Mouse (Mus musculus): ENCODE data around the gene Rgl1. TPM values are rescaled to one million over a fixed set of nuclear protein-coding genes. Genes with fewer than 3 reads are reported as not detected.

Rgl1 gene
- polyA plus RNA-seq, 1 experiment = 73.2 TPM

- H3K4me1 ChIP-seq (ENCODE audit: control insufficient read depth, insufficient read depth, low read length) = peaks cover 33% of the 10 kb centered on the region
- 28% methylated on average over 5 of the region's 5 CpGs for WGBS
- TF ChIP-seq POLR2A (IDR thresholded peaks at IDR 0.05; ENCODE audit: low read depth, low read length) = no peak
- no peak for TF ChIP-seq CTCF (conservative IDR thresholded peaks at IDR 0.05; ENCODE audit: insufficient read depth, insufficient read length, low read depth, low read length)
- no peaks in the 10 kb centered on the region for H3K36me3 ChIP-seq (ENCODE audit: control insufficient read depth, insufficient read depth, low read length)
- peak; percentile 75 for DNase-seq
- peak overlapping the region; percentile 56 for H3K27ac ChIP-seq (ENCODE audit: insufficient read depth, low read depth, low read length)
- H3K27me3 ChIP-seq (replicated peaks; ENCODE audit: control insufficient read depth, insufficient read depth, low read length) = no peaks in the 10 kb centered on the region
- no peak overlapping the region for H3K4me3 ChIP-seq (ENCODE audit: insufficient read depth, low read depth, low read length)
These were observed 171.5 kb downstream of the Rgl1 start for GRCm38 (mm10) chr1:152594690-152595089.

GRCm38 (mm10) chr1:152593831-152594549, 172.2 kb downstream of the Rgl1 start:
- Histone ChIP-seq H3K27ac (ENCODE audit: insufficient read depth, low read depth, low read length) (peak overlapping the region; percentile 56), H3K27me3 (replicated peaks; ENCODE audit: control insufficient read depth, insufficient read depth, low read length) (no peaks in the 10 kb centered on the region), H3K4me1 (ENCODE audit: control insufficient read depth, insufficient read depth, low read length) (peaks cover 31% of the 10 kb centered on the region), H3K36me3 (ENCODE audit: control insufficient read depth, insufficient read depth, low read length) (no peaks in the 10 kb centered on the region), H3K4me3 (ENCODE audit: insufficient read depth, low read depth, low read length) (no peak overlapping the region)
- DNase-seq = no peak
- 81% methylated on average over 9 of the region's 9 CpGs for WGBS
- no peak for TF ChIP-seq POLR2A (IDR thresholded peaks at IDR 0.05; ENCODE audit: low read depth, low read length)
- TF ChIP-seq CTCF (conservative IDR thresholded peaks at IDR 0.05; ENCODE audit: insufficient read depth, insufficient read length, low read depth, low read length) = no peak

- 87% methylated on average over 7 of the region's 7 CpGs for WGBS
These were observed 172.8 kb downstream of the Rgl1 start for GRCm38 (mm10) chr1:152593382-152593781.

GRCm38 (mm10) chr1:152592609-152593008, 173.5 kb downstream of the Rgl1 start:
- WGBS = 55% methylated on average over 6 of the region's 6 CpGs
- H3K27ac ChIP-seq (ENCODE audit: insufficient read depth, low read depth, low read length) = peak overlapping the region; percentile 51; the same call in 1 of the 2 replicates
- DNase-seq = peak; percentile 65
- H3K36me3 ChIP-seq (ENCODE audit: control insufficient read depth, insufficient read depth, low read length) = no peaks in the 10 kb centered on the region
- TF ChIP-seq POLR2A (IDR thresholded peaks at IDR 0.05; ENCODE audit: low read depth, low read length) (no peak), CTCF (conservative IDR thresholded peaks at IDR 0.05; ENCODE audit: insufficient read depth, insufficient read length, low read depth, low read length) (no peak)
- peaks cover 25% of the 10 kb centered on the region for H3K4me1 ChIP-seq (ENCODE audit: control insufficient read depth, insufficient read depth, low read length)
- no peaks in the 10 kb centered on the region for H3K27me3 ChIP-seq (replicated peaks; ENCODE audit: control insufficient read depth, insufficient read depth, low read length)
- no peak overlapping the region for H3K4me3 ChIP-seq (ENCODE audit: insufficient read depth, low read depth, low read length)

More at GRCm38 (mm10) chr1:152593382-152593781, 172.8 kb downstream of the Rgl1 start:
- H3K4me1 ChIP-seq (ENCODE audit: control insufficient read depth, insufficient read depth, low read length) = peaks cover 25% of the 10 kb centered on the region
- H3K36me3 ChIP-seq (ENCODE audit: control insufficient read depth, insufficient read depth, low read length) = no peaks in the 10 kb centered on the region
- H3K4me3 ChIP-seq (ENCODE audit: insufficient read depth, low read depth, low read length) = no peak overlapping the region
- H3K27me3 ChIP-seq (replicated peaks; ENCODE audit: control insufficient read depth, insufficient read depth, low read length) = no peaks in the 10 kb centered on the region
- TF ChIP-seq CTCF (conservative IDR thresholded peaks at IDR 0.05; ENCODE audit: insufficient read depth, insufficient read length, low read depth, low read length) (no peak), POLR2A (IDR thresholded peaks at IDR 0.05; ENCODE audit: low read depth, low read length) (no peak)
- no peak for DNase-seq
- peak overlapping the region; percentile 28; the same call in 1 of the 2 replicates for H3K27ac ChIP-seq (ENCODE audit: insufficient read depth, low read depth, low read length)

GRCm38 (mm10) chr1:152591746-152592498, 174.2 kb downstream of the Rgl1 start:
- Histone ChIP-seq H3K4me1 (ENCODE audit: control insufficient read depth, insufficient read depth, low read length) (peaks cover 25% of the 10 kb centered on the region), H3K27ac (ENCODE audit: insufficient read depth, low read depth, low read length) (peak overlapping the region; percentile 4; the same call in 1 of the 2 replicates), H3K4me3 (ENCODE audit: insufficient read depth, low read depth, low read length) (no peak overlapping the region), H3K36me3 (ENCODE audit: control insufficient read depth, insufficient read depth, low read length) (no peaks in the 10 kb centered on the region; the same call in 1 of the 2 replicates), H3K27me3 (replicated peaks; ENCODE audit: control insufficient read depth, insufficient read depth, low read length) (no peaks in the 10 kb centered on the region)
- TF ChIP-seq CTCF (conservative IDR thresholded peaks at IDR 0.05; ENCODE audit: insufficient read depth, insufficient read length, low read depth, low read length) (no peak), POLR2A (IDR thresholded peaks at IDR 0.05; ENCODE audit: low read depth, low read length) (no peak)
- 70% methylated on average over 15 of the region's 15 CpGs for WGBS
- no peak for DNase-seq

GRCm38 (mm10) chr1:152590321-152590720, 175.8 kb downstream of the Rgl1 start:
- no peaks in the 10 kb centered on the region for H3K27me3 ChIP-seq (replicated peaks; ENCODE audit: control insufficient read depth, insufficient read depth, low read length)
- no peak overlapping the region for H3K4me3 ChIP-seq (ENCODE audit: insufficient read depth, low read depth, low read length)
- H3K36me3 ChIP-seq (ENCODE audit: control insufficient read depth, insufficient read depth, low read length) = peaks cover 2% of the 10 kb centered on the region; the same call in 1 of the 2 replicates
- WGBS = 56% methylated on average over 5 of the region's 5 CpGs
- peaks cover 24% of the 10 kb centered on the region for H3K4me1 ChIP-seq (ENCODE audit: control insufficient read depth, insufficient read depth, low read length)
- peak; percentile 71 for DNase-seq
- TF ChIP-seq CTCF (conservative IDR thresholded peaks at IDR 0.05; ENCODE audit: insufficient read depth, insufficient read length, low read depth, low read length) = no peak
- TF ChIP-seq POLR2A (IDR thresholded peaks at IDR 0.05; ENCODE audit: low read depth, low read length) = no peak
- peak overlapping the region; percentile 85 for H3K27ac ChIP-seq (ENCODE audit: insufficient read depth, low read depth, low read length)
